Mouse (Mus musculus): ENCODE data around the gene Sys1.

- TF ChIP-seq POLR2A (IDR thresholded peaks at IDR 0.05; ENCODE audit: borderline replicate concordance, insufficient read depth, low read length) (no peak), CTCF (IDR thresholded peaks at IDR 0.05; ENCODE audit: borderline replicate concordance, insufficient read depth, low read depth, low read length) (no peak)
Measured at GRCm38 (mm10) chr2:164452000-164452676, 4.6 kb upstream of the Sys1 start.

Data from cerebellum, adult 2 months (tissue).